Mouse (Mus musculus): ENCODE data around the gene Igf2r.

- TF ChIP-seq CTCF (conservative IDR thresholded peaks at IDR 0.05 in 1 of 2, IDR thresholded peaks at IDR 0.05 in 1 of 2; ENCODE audit: low read depth in 2 of 2, low read length in 2 of 2): no peak
- TF ChIP-seq POLR2A (IDR thresholded peaks at IDR 0.05; ENCODE audit: low read depth, low read length): no peak
- no peak for TF ChIP-seq MXI1 (IDR thresholded peaks at IDR 0.05; ENCODE audit: low read depth, low read length)
- no peak for TF ChIP-seq RAD21 (IDR thresholded peaks at IDR 0.05; ENCODE audit: low read depth, low read length)
- TF ChIP-seq EP300 (IDR thresholded peaks at IDR 0.05; ENCODE audit: low read length): no peak
- no peak for TF ChIP-seq ZNF384 (IDR thresholded peaks at IDR 0.05; ENCODE audit: low read depth, low read length)
- TF ChIP-seq USF1 (IDR thresholded peaks at IDR 0.05; ENCODE audit: low read depth, low read length): no peak
- no peak for TF ChIP-seq E2F4 (IDR thresholded peaks at IDR 0.05; ENCODE audit: insufficient replicate concordance, low read depth, low read length)
- no peak for TF ChIP-seq MAFK (IDR thresholded peaks at IDR 0.05; ENCODE audit: insufficient replicate concordance, low read length)
- TF ChIP-seq TCF12 (IDR thresholded peaks at IDR 0.05; ENCODE audit: low read depth, low read length): no peak
- no peak for TF ChIP-seq POLR2AphosphoS2 (IDR thresholded peaks at IDR 0.05; ENCODE audit: low read depth, low read length)
Measured at GRCm38 (mm10) chr17:12659233-12659632, 110.2 kb downstream of the Igf2r start.
